Mouse (Mus musculus): Measurements from ENCODE around the gene Polrmt.

- 0 out of 2 replicates have a peak, but pooled peaks have one; percentile 12 for TF ChIP-seq CTCF (conservative IDR thresholded peaks at IDR 0.05; ENCODE audit: low read length)
- TF ChIP-seq POU5F1 (IDR thresholded peaks at IDR 0.05; ENCODE audit: borderline replicate concordance, low read length) = no peak
These were observed 49.5 kb upstream of the Polrmt start for GRCm38 (mm10) chr10:79795905-79796304.

Measured in E14TG2a.4 (cell line).